Mouse (Mus musculus): Measurements from ENCODE around the gene 1700016D06Rik. TPM values are rescaled to one million over a fixed set of nuclear protein-coding genes. Genes with fewer than 3 reads are reported as not detected.

The 1700016D06Rik gene
- polyA plus RNA-seq, 1 experiment: not detected

- no peak for TF ChIP-seq GATA1 (IDR thresholded peaks at IDR 0.05; ENCODE audit: low read length)
Observed at GRCm38 (mm10) chr8:11627717-11628116, 73.1 kb downstream of the 1700016D06Rik start.

GRCm38 (mm10) chr8:11625084-11625483 lies 75.8 kb downstream of the 1700016D06Rik start:
- TF ChIP-seq GATA1 (IDR thresholded peaks at IDR 0.05; ENCODE audit: low read length): no peak

- no peak for TF ChIP-seq GATA1 (IDR thresholded peaks at IDR 0.05; ENCODE audit: low read length)
Observed at GRCm38 (mm10) chr8:11619091-11619490, 81.8 kb downstream of the 1700016D06Rik start.

- no peak for TF ChIP-seq GATA1 (IDR thresholded peaks at IDR 0.05; ENCODE audit: low read length)
Observed at GRCm38 (mm10) chr8:11618063-11618462, 82.8 kb downstream of the 1700016D06Rik start.

- no peak for TF ChIP-seq GATA1 (IDR thresholded peaks at IDR 0.05; ENCODE audit: low read length)
Observed at GRCm38 (mm10) chr8:11616294-11616693, 84.6 kb downstream of the 1700016D06Rik start.

- no peak for TF ChIP-seq GATA1 (IDR thresholded peaks at IDR 0.05; ENCODE audit: low read length)
Observed at GRCm38 (mm10) chr8:11614126-11614835, 86.6 kb downstream of the 1700016D06Rik start.

- no peak for TF ChIP-seq GATA1 (IDR thresholded peaks at IDR 0.05; ENCODE audit: low read length)
Observed at GRCm38 (mm10) chr8:11608848-11609247, 92.0 kb downstream of the 1700016D06Rik start.

Other genes with a start within 250 kb of the 1700016D06Rik start
- not detected in 2 replicates for gene Rab20, start 222.4 kb downstream of the 1700016D06Rik start, polyA plus RNA-seq (2012)
- gene Naxd, start 203.6 kb downstream of the 1700016D06Rik start, polyA plus RNA-seq (2012): 44.8 and 46.7 TPM in 2 replicates
- 45.2 and 57.4 TPM in 2 replicates for gene Cars2, start 150.3 kb downstream of the 1700016D06Rik start, polyA plus RNA-seq (2012)
- gene Ing1, start 145.5 kb downstream of the 1700016D06Rik start, polyA plus RNA-seq (2012): 51.5 and 65.4 TPM in 2 replicates
- gene Ankrd10, start 65.3 kb downstream of the 1700016D06Rik start, polyA plus RNA-seq (2012): 78.1 and 80.2 TPM in 2 replicates
- gene Arhgef7, start 26.7 kb upstream of the 1700016D06Rik start, polyA plus RNA-seq (2012): 16.0 and 21.9 TPM in 2 replicates
- not detected in 2 replicates for gene Tex29, start 139.4 kb upstream of the 1700016D06Rik start, polyA plus RNA-seq (2012)

Data from G1E-ER4 (cell line).